Mouse (Mus musculus) gastrocnemius, postnatal 4 days (tissue): ENCODE data around the gene Tmem62. TPM values are rescaled to one million over a fixed set of nuclear protein-coding genes. Genes with fewer than 3 reads are reported as not detected.
"Not testable (repeated sequence)": the region's sequence is repeated elsewhere in the genome, so short reads cannot be mapped to it uniquely, and the experiment has no call there.

Experiments used
- DNase-seq, 2 experiments: peaks; one replicate each; pipeline ENCODE4 v3.0.0; 2021 to 2022; ENCODE audit warnings: low spot score in 2 of 2, mixed read lengths in 2 of 2
- total RNA-seq, 2 experiments: library from RNA; stranded (reverse); gene quantifications; 2 replicates each; pipeline ENCODE4 v1.2.3; 2021

Gene Tmem62
- total RNA-seq, 2 experiments from 2014 or later, result 2.4 to 2.5 TPM

GRCm38 (mm10) chr2:120991196-120991595 is 14.4 kb downstream of the Tmem62 start:
- DNase-seq, result no peak

- DNase-seq, result not testable (repeated sequence)
Observed at GRCm38 (mm10) chr2:120996607-120997006, 19.8 kb downstream of the Tmem62 start.

- DNase-seq, result no peak
Observed at GRCm38 (mm10) chr2:120998863-120999262, 22.0 kb downstream of the Tmem62 start.

GRCm38 (mm10) chr2:121003586-121003985 is 26.8 kb downstream of the Tmem62 start:
- no peak for DNase-seq

GRCm38 (mm10) chr2:121004018-121004811 is 27.4 kb downstream of the Tmem62 start:
- no peak for DNase-seq

GRCm38 (mm10) chr2:121006986-121007385 is 30.2 kb downstream of the Tmem62 start:
- no peak for DNase-seq

GRCm38 (mm10) chr2:121007925-121008663 is 31.3 kb downstream of the Tmem62 start, which contains the start of gene Ccndbp1:
Gene Ccndbp1 (plus strand): TSS chr2:121008403.
- DNase-seq, result peak; percentile 83 to 91

GRCm38 (mm10) chr2:121008664-121009007 is 31.8 kb downstream of the Tmem62 start:
- no peak for DNase-seq

GRCm38 (mm10) chr2:121009071-121009677 is 32.4 kb downstream of the Tmem62 start:
- no peak for DNase-seq

- no peak for DNase-seq
Observed at GRCm38 (mm10) chr2:121012676-121013075, 35.9 kb downstream of the Tmem62 start.

DNA sequence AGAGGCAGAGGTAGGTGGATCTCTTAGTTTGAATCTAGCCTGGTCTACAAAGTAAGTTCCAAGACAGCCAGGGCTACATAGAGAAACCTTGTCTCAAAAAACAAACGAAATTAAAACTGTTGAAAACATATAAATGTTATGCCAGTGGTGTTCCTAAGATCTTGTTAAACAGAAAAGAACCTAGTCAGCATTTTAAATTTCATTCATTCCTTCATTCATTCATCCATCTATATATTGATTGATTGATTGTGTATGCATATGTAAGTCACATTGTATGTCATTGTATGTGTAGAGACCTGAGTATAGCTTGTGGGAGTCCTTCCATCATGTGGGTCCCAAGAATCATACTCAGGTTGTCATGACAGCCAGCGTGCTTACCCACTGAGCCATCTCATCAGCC is 38.7 kb downstream of the Tmem62 start:
- DNase-seq, result no peak

GRCm38 (mm10) chr2:121016226-121016625 is 39.4 kb downstream of the Tmem62 start:
- DNase-seq, result no peak

GRCm38 (mm10) chr2:121017151-121017550 is 40.3 kb downstream of the Tmem62 start:
- DNase-seq, result no peak

DNA sequence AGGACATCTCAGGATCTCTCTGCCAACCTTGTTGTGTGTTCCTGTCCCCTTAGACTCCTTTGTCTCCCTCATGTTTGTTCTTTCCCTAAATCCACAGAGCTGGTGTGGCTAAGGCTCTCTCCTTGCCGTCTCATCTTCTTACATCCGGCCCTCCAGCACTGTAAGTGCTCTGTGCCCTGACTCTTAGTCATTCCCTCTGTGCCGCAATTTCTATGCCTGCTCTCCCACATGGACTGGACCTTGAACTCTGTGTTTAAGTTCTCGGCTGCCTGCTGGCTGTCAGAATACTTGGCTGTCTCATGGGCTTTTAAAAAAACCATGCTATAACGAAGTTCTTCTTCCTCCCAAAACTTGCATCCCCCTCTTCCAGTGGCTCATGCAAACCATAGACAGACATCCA is 46.1 kb downstream of the Tmem62 start:
- no peak for DNase-seq

DNA sequence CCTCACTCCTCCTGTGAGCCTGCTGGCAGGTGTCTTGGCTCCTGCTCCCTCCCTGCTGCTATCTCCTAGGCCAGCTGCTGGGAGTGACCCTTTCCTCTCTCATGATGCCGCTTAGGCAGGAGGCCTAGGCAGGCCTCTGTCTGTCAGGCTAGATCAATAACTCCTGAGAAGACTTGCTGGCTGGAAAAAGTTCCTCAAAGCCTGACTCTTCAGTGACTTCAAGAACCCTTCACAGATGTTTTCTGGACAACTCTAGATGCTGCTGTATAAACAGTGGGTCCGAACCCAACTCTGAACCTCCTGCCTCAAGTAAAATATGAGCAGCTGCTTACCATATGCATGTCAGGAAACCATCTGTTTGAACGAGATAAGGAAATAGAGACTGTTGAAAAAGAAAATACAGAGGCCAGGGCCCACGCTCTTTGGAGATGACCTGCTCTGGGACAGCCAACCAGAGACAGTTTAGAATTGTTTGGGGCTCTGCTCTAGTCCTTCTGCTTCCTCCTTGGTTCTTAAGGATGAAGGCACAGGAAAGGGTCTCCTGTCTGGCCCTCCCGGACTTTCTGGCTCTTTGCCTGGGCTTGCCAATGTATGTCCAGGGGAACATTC is 60.0 kb downstream of the Tmem62 start, which contains the start of gene Epb42:
Gene Epb42, minus strand, starts transcription at position 340 of the 609 bp plus-strand sequence.
- DNase-seq, result no peak

- DNase-seq, result not testable (repeated sequence)
Observed at GRCm38 (mm10) chr2:121038851-121039250, 62.0 kb downstream of the Tmem62 start.

DNA sequence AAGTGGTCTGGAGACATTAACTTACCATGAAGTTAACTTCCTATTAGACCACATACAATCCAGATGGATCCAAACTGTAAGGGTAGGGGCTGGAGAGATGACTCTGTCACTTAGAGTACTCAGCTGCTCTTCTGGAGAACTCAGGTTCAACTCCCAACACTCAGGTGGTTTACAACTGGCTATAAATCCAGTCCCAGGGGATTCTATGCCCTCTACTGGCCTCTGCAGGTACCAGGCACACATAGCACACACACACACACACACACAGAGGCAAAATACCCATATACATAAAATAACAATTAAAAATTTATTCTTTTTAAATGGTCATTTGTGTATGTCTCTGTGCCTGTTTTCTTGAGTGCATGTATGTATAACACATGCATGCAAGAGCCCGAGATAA is 62.6 kb downstream of the Tmem62 start:
- DNase-seq, result no peak

DNA sequence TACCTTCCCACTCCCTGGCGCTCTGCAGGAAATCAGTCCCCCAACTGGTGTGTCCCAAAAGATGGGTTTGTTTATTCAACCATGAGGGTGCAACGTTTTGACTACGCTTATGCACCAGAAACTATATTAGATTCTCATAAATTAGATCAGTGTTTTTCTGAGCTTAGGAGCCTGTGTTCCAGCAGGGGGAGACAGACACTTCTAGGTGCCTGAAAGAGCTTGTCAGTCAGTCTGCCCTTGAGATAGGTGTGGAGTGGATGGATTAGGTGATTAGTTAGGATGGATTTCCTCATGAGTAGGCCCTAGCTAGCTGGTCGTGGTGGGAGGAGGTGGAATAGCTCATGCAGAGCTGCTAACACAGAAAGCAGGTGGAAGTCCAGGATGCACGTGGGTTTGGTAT is 64.3 kb downstream of the Tmem62 start:
- no peak for DNase-seq

- no peak for DNase-seq
Observed at GRCm38 (mm10) chr2:121045653-121046052, 68.8 kb downstream of the Tmem62 start.

DNA sequence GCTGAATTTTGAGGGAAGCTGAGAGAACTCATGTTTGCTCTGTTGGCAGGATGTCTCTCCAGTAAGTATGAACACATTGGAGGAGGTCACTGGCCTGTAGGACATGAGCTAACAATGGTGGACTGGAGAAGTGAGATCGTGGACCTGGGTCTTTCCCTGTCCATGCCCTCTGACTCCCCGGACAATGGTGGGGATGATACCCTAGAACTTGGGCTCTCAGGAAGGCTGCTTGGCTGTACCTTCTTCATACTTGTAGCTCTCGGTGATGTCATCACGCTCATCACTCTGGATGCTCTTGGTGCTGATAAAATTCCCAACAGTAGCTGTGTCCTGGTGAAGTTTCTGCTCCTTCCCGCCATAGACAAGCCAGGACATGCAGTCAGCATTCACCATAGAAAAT is 75.4 kb downstream of the Tmem62 start:
- no peak for DNase-seq

DNA sequence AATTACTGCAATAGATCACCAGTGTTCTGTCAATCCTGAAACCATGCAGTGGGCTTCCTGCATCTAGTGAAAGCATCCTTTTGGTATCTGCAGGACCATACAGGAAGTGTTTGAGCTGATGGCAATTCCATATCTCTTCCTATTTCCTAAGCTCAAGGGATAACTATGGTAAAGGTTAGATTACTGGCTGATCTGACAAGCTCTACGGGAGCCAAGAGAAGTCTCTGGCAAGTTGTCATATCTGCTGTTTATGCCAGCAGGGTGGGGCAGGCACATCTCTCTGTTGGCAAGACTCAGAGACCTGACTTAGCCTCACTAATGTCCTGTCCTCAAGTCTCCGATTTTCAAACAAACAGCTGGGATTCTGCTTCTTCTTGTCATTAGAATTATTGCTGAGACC is 77.2 kb downstream of the Tmem62 start:
- no peak for DNase-seq

DNA sequence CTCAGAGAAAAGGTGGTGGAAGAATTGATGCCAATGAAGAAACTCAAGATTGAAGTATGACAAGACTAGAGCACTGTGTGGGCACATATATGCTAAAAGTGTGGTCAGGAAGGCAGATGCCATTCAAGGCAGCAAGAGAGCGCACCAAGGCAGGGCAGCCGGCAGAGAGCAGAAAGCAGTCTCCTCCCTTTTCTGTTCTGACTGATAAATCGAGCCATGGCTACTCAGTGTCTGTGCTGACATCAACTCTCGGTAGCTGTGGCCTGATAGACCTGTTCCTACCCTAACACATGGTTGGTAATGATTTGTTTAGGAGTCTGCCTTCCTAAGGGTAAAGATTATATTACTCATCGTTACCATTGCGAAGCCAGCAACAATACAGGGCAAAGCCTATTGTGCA is 79.1 kb downstream of the Tmem62 start:
- no peak for DNase-seq
